Mouse (Mus musculus) stomach, embryonic 14.5 days (tissue): ENCODE measurements around the gene Ndufv1. TPM values are rescaled to one million over a fixed set of nuclear protein-coding genes. Genes with fewer than 3 reads are reported as not detected.

Experiments used
- polyA plus RNA-seq: library from polyadenylated mRNA; unstranded; fragments of >200 nt; fragmentation: Nextera tagmentation; extraction: Ambion mirVana; gene quantifications from 2 replicates; pipeline ENCODE4 v1.2.1, GENCODE M21; 2014

The Ndufv1 gene
- polyA plus RNA-seq, 1 experiment from 2014 or later, result 205 TPM

Other genes with a start within 250 kb of the Ndufv1 start
- gene Kmt5b, start 245.4 kb downstream of the Ndufv1 start, polyA plus RNA-seq, result 40.3 and 41.5 TPM in 2 replicates
- 59.8 and 60.8 TPM in 2 replicates for gene Chka, start 161.0 kb downstream of the Ndufv1 start, polyA plus RNA-seq
- 28.4 and 30.9 TPM in 2 replicates for gene Tcirg1, start 105.7 kb downstream of the Ndufv1 start, polyA plus RNA-seq
- gene Ndufs8, start 100.0 kb downstream of the Ndufv1 start, polyA plus RNA-seq, result 320 and 361 TPM in 2 replicates
- 1.2 and 2.4 TPM in 2 replicates for gene Aldh3b1, start 83.0 kb downstream of the Ndufv1 start, polyA plus RNA-seq
- 13.1 and 15.4 TPM in 2 replicates for gene Unc93b1, start 77.6 kb downstream of the Ndufv1 start, polyA plus RNA-seq
- gene Aldh3b3, start 54.2 kb downstream of the Ndufv1 start, polyA plus RNA-seq, result 0.09 TPM in 1 of 2 replicates, not detected in the other
- 11.7 and 14.4 TPM in 2 replicates for gene Aldh3b2, start 40.5 kb downstream of the Ndufv1 start, polyA plus RNA-seq
- gene Acy3, start 26.2 kb downstream of the Ndufv1 start, polyA plus RNA-seq, result 7.8 and 8.8 TPM in 2 replicates
- gene Tbx10, start 20.1 kb downstream of the Ndufv1 start, polyA plus RNA-seq, result not detected in 2 replicates
- 30.9 and 42.2 TPM in 2 replicates for gene Nudt8, start 12.2 kb downstream of the Ndufv1 start, polyA plus RNA-seq
- 3.3 TPM in 2 replicates for gene Gm49405, start 12.2 kb downstream of the Ndufv1 start, polyA plus RNA-seq
- 4.5 TPM in 2 replicates for gene Doc2g, start 9.5 kb downstream of the Ndufv1 start, polyA plus RNA-seq
- 635 and 672 TPM in 2 replicates for gene Gstp1, start 25.2 kb upstream of the Ndufv1 start, polyA plus RNA-seq
- gene Gstp2, start 33.2 kb upstream of the Ndufv1 start, polyA plus RNA-seq, result 10.4 and 18.0 TPM in 2 replicates
- gene Gstp3, start 46.8 kb upstream of the Ndufv1 start, polyA plus RNA-seq, result not detected in 2 replicates
- not detected in 2 replicates for gene Cabp2, start 68.8 kb upstream of the Ndufv1 start, polyA plus RNA-seq
- 74.1 and 91.0 TPM in 2 replicates for gene Cdk2ap2, start 84.4 kb upstream of the Ndufv1 start, polyA plus RNA-seq
- 9.2 and 10.8 TPM in 2 replicates for gene Pitpnm1, start 87.2 kb upstream of the Ndufv1 start, polyA plus RNA-seq
- gene Aip, start 113.1 kb upstream of the Ndufv1 start, polyA plus RNA-seq, result 95.3 and 101 TPM in 2 replicates
- not detected in 2 replicates for gene Gpr152, start 127.0 kb upstream of the Ndufv1 start, polyA plus RNA-seq
- not detected in 2 replicates for gene Cabp4, start 131.2 kb upstream of the Ndufv1 start, polyA plus RNA-seq
- 149 and 152 TPM in 2 replicates for gene Coro1b, start 135.8 kb upstream of the Ndufv1 start, polyA plus RNA-seq
- 1.9 and 2.6 TPM in 2 replicates for gene Ptprcap, start 140.8 kb upstream of the Ndufv1 start, polyA plus RNA-seq
- gene Rps6kb2, start 150.5 kb upstream of the Ndufv1 start, polyA plus RNA-seq, result 35.8 and 38.9 TPM in 2 replicates
- 0.90 and 1.3 TPM in 2 replicates for gene Carns1, start 162.7 kb upstream of the Ndufv1 start, polyA plus RNA-seq
- gene Tbc1d10c, start 178.5 kb upstream of the Ndufv1 start, polyA plus RNA-seq, result 1.5 and 2.5 TPM in 2 replicates
- 759 and 780 TPM in 2 replicates for gene Ppp1ca, start 179.3 kb upstream of the Ndufv1 start, polyA plus RNA-seq
- gene Rad9a, start 188.9 kb upstream of the Ndufv1 start, polyA plus RNA-seq, result 33.3 and 33.5 TPM in 2 replicates
- 7.3 and 8.3 TPM in 2 replicates for gene Clcf1, start 201.4 kb upstream of the Ndufv1 start, polyA plus RNA-seq
- gene AC109138.7, start 201.6 kb upstream of the Ndufv1 start, polyA plus RNA-seq, result not detected in 2 replicates
- 25.5 and 26.3 TPM in 2 replicates for gene Pold4, start 219.1 kb upstream of the Ndufv1 start, polyA plus RNA-seq